Mouse (Mus musculus): ENCODE measurements at regions not wholly inside any gene's neighbourhood (a gene's known extent, or its start where the extent isn't known, plus 50 kb on each side); places are given as distances from the start of the nearest gene placed in this dataset.
A peak's percentile ranks its signal among the peaks of the same experiment; 100 is the strongest.

GRCm38 (mm10) chr4:106175352-106175751, 140.7 kb upstream of the Usp24 start:
- no peak for DNase-seq

- peak in 1 of 2 experiments; percentile 27 for DNase-seq
Observed at GRCm38 (mm10) chr4:106185745-106186501, 130.1 kb upstream of the Usp24 start.

GRCm38 (mm10) chr4:106186684-106187083, 129.3 kb upstream of the Usp24 start:
- DNase-seq = peak in 1 of 2 experiments; percentile 27

GRCm38 (mm10) chr4:106190248-106190647, 125.8 kb upstream of the Usp24 start:
- DNase-seq = no peak

GRCm38 (mm10) chr4:106191331-106191730, 124.7 kb upstream of the Usp24 start:
- no peak for DNase-seq

GRCm38 (mm10) chr4:106191843-106192242, 124.2 kb upstream of the Usp24 start:
- DNase-seq = peak; percentile 28 to 63

GRCm38 (mm10) chr4:106193204-106193945, 122.6 kb upstream of the Usp24 start:
- peak; percentile 74 to 87 for DNase-seq

- DNase-seq = peak; percentile 44 to 69
Observed at GRCm38 (mm10) chr4:106195497-106196166, 120.4 kb upstream of the Usp24 start.

GRCm38 (mm10) chr4:106199833-106200232, 116.2 kb upstream of the Usp24 start:
- DNase-seq = peak; percentile 72 to 80

- DNase-seq = peak; percentile 51 to 73
Observed at GRCm38 (mm10) chr4:106200241-106200640, 115.8 kb upstream of the Usp24 start.

GRCm38 (mm10) chr4:106202554-106202953, 113.5 kb upstream of the Usp24 start:
- DNase-seq = no peak

- DNase-seq = no peak
Observed at GRCm38 (mm10) chr4:106205200-106205599, 110.8 kb upstream of the Usp24 start.

- no peak for DNase-seq
Observed at GRCm38 (mm10) chr4:106206023-106206422, 110.0 kb upstream of the Usp24 start.

- DNase-seq = no peak
Observed at GRCm38 (mm10) chr4:106209465-106209864, 106.5 kb upstream of the Usp24 start.

- peak in 1 of 2 experiments; percentile 28 for DNase-seq
Observed at GRCm38 (mm10) chr4:106209975-106210374, 106.0 kb upstream of the Usp24 start.

- DNase-seq = peak in 1 of 2 experiments; percentile 30
Observed at GRCm38 (mm10) chr4:106214170-106214569, 101.8 kb upstream of the Usp24 start.

GRCm38 (mm10) chr4:106220621-106221020, 95.4 kb upstream of the Usp24 start:
- no peak for DNase-seq

- DNase-seq = peak; percentile 29
Observed at GRCm38 (mm10) chr4:106225184-106225862, 90.7 kb upstream of the Usp24 start.

GRCm38 (mm10) chr4:106227428-106227827, 88.6 kb upstream of the Usp24 start:
- DNase-seq = no peak

- peak; percentile 59 to 66 for DNase-seq
Observed at GRCm38 (mm10) chr4:106228534-106228933, 87.5 kb upstream of the Usp24 start.

GRCm38 (mm10) chr4:106229526-106229925, 86.5 kb upstream of the Usp24 start:
- no peak for DNase-seq

GRCm38 (mm10) chr4:106232499-106232970, 83.5 kb upstream of the Usp24 start:
- no peak for DNase-seq

GRCm38 (mm10) chr4:106244384-106244819, 71.6 kb upstream of the Usp24 start:
- no peak for DNase-seq
